Comparison of ENCODE assay signal across 27 mouse cellular contexts in the genomic region with DNA sequence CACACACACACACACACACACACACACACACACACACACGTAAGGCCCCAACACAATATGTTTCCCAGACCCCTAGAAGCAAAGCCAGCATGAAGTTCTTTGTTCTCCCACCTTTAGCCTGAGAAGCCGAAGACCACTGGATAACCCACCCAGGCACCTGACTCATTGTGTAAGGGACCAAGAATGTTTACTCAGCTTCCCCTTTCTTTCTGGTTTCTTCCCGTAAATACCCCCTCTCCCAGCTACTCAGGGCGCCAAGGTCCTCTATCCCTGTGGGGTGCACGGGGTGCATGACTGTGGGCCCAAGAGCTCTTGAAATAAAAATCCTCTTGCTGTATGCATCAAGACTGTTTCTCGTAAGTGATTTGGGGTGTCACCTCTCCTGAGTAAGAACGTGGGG. TPM values are rescaled to one million over a fixed set of nuclear protein-coding genes. Genes with fewer than 3 reads are reported as not detected.
DNase-seq lines count a peak whose midpoint lies in the region; ATAC-seq and TF ChIP-seq lines count a peak whose summit lies in the region.
"Had no signal": no experiment of that assay in that cellular context is flagged by ENCODE, and none has a peak within 500 bp of the region (broad histone marks: within the 10 kb centered on the region; RNA-seq: fewer than 3 reads in every experiment).

No protein-coding gene starts in this region.

- H3K4me2 ChIP-seq in liver, embryonic 15.5 days, result no peak overlapping the region
- H3K4me2 ChIP-seq in myocyte (ENCODE audit: low read depth), result peak overlapping the region; percentile 37
- H3K4me2 ChIP-seq: embryonic facial prominence, embryonic 15.5 days; heart, embryonic 12.5 days; hindbrain, embryonic 14.5 days; limb, embryonic 13.5 days; midbrain, embryonic 15.5 days had no signal

- H3K79me2 ChIP-seq in myocyte (ENCODE audit: control insufficient read depth, insufficient read depth), result no peaks in the 10 kb centered on the region

- no peak overlapping the region for H3K27ac ChIP-seq in liver, embryonic 15.5 days (replicated peaks)
- H3K27ac ChIP-seq: embryonic facial prominence, embryonic 15.5 days; hindbrain, embryonic 14.5 days; layer of hippocampus, adult 2 months; limb, embryonic 13.5 days; midbrain, embryonic 15.5 days had no signal

- no peaks in the 10 kb centered on the region for H3K36me3 ChIP-seq in liver, embryonic 15.5 days (replicated peaks)
- H3K36me3 ChIP-seq in myocyte (ENCODE audit: control insufficient read depth, insufficient read depth), result no peaks in the 10 kb centered on the region
- H3K36me3 ChIP-seq: embryonic facial prominence, embryonic 15.5 days; heart, embryonic 12.5 days; limb, embryonic 13.5 days; midbrain, embryonic 15.5 days had no signal

- ATAC-seq in liver, embryonic 15.5 days (ENCODE audit: insufficient read depth), result peak; percentile 28; the same call in 1 of the 2 replicates
- ATAC-seq: forebrain, embryonic 14.5 days; inflammation-experienced regulatory T-cells, adult 6 months; midbrain, embryonic 15.5 days had no signal

- H3K4me1 ChIP-seq in liver, embryonic 15.5 days (replicated peaks), result peaks cover 4% of the 10 kb centered on the region
- H3K4me1 ChIP-seq: embryonic facial prominence, embryonic 15.5 days; limb, embryonic 13.5 days; midbrain, embryonic 15.5 days had no signal

- H3K9ac ChIP-seq in liver, embryonic 15.5 days, result no peak overlapping the region
- H3K9ac ChIP-seq: embryonic facial prominence, embryonic 15.5 days; heart, embryonic 12.5 days; hindbrain, embryonic 14.5 days; limb, embryonic 13.5 days; midbrain, embryonic 15.5 days had no signal

- no peaks in the 10 kb centered on the region for H3K27me3 ChIP-seq in liver, embryonic 15.5 days
- no peaks in the 10 kb centered on the region for H3K27me3 ChIP-seq in myocyte (ENCODE audit: control insufficient read depth, insufficient read depth, insufficient read length)
- H3K27me3 ChIP-seq: embryonic facial prominence, embryonic 15.5 days; heart, embryonic 12.5 days; limb, embryonic 13.5 days; midbrain, embryonic 15.5 days had no signal

- H3K9me3 ChIP-seq in liver, embryonic 15.5 days (replicated peaks), result no peaks in the 10 kb centered on the region
- H3K9me3 ChIP-seq: embryonic facial prominence, embryonic 15.5 days; heart, embryonic 12.5 days; limb, embryonic 13.5 days; midbrain, embryonic 15.5 days had no signal

- no peak overlapping the region for H3K4me3 ChIP-seq in liver, embryonic 15.5 days (replicated peaks)
- no peak overlapping the region for H3K4me3 ChIP-seq in myocyte
- H3K4me3 ChIP-seq: embryonic facial prominence, embryonic 15.5 days; heart, embryonic 12.5 days; layer of hippocampus, adult 2 months; limb, embryonic 13.5 days; midbrain, embryonic 15.5 days had no signal

- peak; percentile 15 for DNase-seq in layer of hippocampus, adult 9-11 months
- no peak for DNase-seq in layer of hippocampus, adult 9-10 months (ENCODE audit: low spot score)
- DNase-seq in brain, adult 2 months (ENCODE audit: low read depth, low spot score), result peak; percentile 3
- no peak for DNase-seq in yolk sac, embryonic 10.5 days (ENCODE audit: low spot score)
- DNase-seq in adrenal gland, postnatal 10 days, result no peak
- DNase-seq: cerebellum, adult 8-10 months; cerebellum, postnatal 36 days; kidney, adult 18-20 months; kidney, postnatal 14 days; lung, adult 2 months; lung, postnatal 14 days had no signal

- no peak for TF ChIP-seq POLR2A in myocyte (IDR thresholded peaks at IDR 0.05; ENCODE audit: insufficient read length, low read depth)

- 41% methylated on average over 7 of the region's 7 CpGs for WGBS in liver, embryonic 15.5 days (ENCODE audit: insufficient replicate concordance)

- H3ac ChIP-seq in myocyte (ENCODE audit: control insufficient read depth, insufficient read length), result no peak overlapping the region

TF ChIP-seq in myocyte, 11 proteins besides CTCF, POLR2A, EP300 and RAD21:
- TF ChIP-seq MYOG (IDR thresholded peaks at IDR 0.05; ENCODE audit: control insufficient read depth in 1 of 3, insufficient read depth in 1 of 3, insufficient read length in 2 of 3, low read depth in 2 of 3), result no peak
- TF ChIP-seq MAX (IDR thresholded peaks at IDR 0.05; ENCODE audit: low read depth), result no peak
- TF ChIP-seq TCF3 (IDR thresholded peaks at IDR 0.05; ENCODE audit: insufficient read length, low read depth), result no peak
- no peak for TF ChIP-seq E2F4 (IDR thresholded peaks at IDR 0.05; ENCODE audit: insufficient read depth)
- no peak for TF ChIP-seq SRF (IDR thresholded peaks at IDR 0.05; ENCODE audit: control insufficient read depth, insufficient read length, low read depth)

RNA-seq across cellular contexts. Expression of a gene that starts 35.3 kb away (rescaled TPM):
- polyA plus RNA-seq in liver, embryonic 15.5 days (2015; fragmentation: Nextera tagmentation; extraction: Ambion mirVana), result 4.6 and 4.8 TPM in 2 replicates
- not detected for polyA plus RNA-seq in myocyte (2012; fragmentation: generic; extraction: Trizol)
- total RNA-seq in adrenal gland, postnatal 10 days (2021), result 1 to 10 TPM; 1.7 to 3.3 TPM
- total RNA-seq: ES-E14 had no signal

RNA-seq across cellular contexts. Expression of a gene that starts 45.7 kb away (rescaled TPM):
- polyA plus RNA-seq in liver, embryonic 15.5 days (2015; fragmentation: Nextera tagmentation; extraction: Ambion mirVana), result 1.5 TPM in 2 replicates
- polyA plus RNA-seq in myocyte (2012; fragmentation: generic; extraction: Trizol), result not detected
- total RNA-seq in adrenal gland, postnatal 10 days (2021), result 1 to 10 TPM in 1 of 2 experiments, under 1 TPM in 1; 0.64 to 1.4 TPM
- total RNA-seq: layer of hippocampus, adult 2 months had no signal
- polyA plus RNA-seq: neural tube, embryonic 14.5 days had no signal

RNA-seq across cellular contexts. Expression of a gene that starts 45.7 kb away (rescaled TPM):
- polyA plus RNA-seq in liver, embryonic 15.5 days (2015; fragmentation: Nextera tagmentation; extraction: Ambion mirVana), result 2.1 and 2.3 TPM in 2 replicates
- not detected for polyA plus RNA-seq in myocyte (2012; fragmentation: generic; extraction: Trizol)
- total RNA-seq in adrenal gland, postnatal 10 days (2021), result 1 to 10 TPM in 1 of 2 experiments, under 1 TPM in 1; 0.63 to 1.0 TPM
- total RNA-seq: ES-E14; gastrocnemius, adult 8-10 months; layer of hippocampus, adult 2 months; left cerebral cortex, adult 18-20 months; left cerebral cortex, postnatal 25 days; megakaryocyte-erythroid progenitor cell, adult 5-6 weeks had no signal
- polyA plus RNA-seq: forebrain, embryonic 14.5 days; heart, embryonic 12.5 days; hindbrain, embryonic 14.5 days; neural tube, embryonic 14.5 days had no signal

Comparison
In these comparisons a context has a peak if more than half of its experiments do, and no peak if none do; other contexts are left out.
1. DNase-seq: peak in layer of hippocampus, adult 9-11 months (single experiment) and brain, adult 2 months (single experiment); none in layer of hippocampus, adult 9-10 months (single experiment), yolk sac, embryonic 10.5 days (single experiment) and adrenal gland, postnatal 10 days (single experiment).